Mouse (Mus musculus): Measurements from ENCODE around the gene Shcbp1l. TPM values are rescaled to one million over a fixed set of nuclear protein-coding genes. Genes with fewer than 3 reads are reported as not detected.

The Shcbp1l gene
- total and polyA plus RNA-seq, 3 experiments: 0.06 TPM; not detected in 2

DNA sequence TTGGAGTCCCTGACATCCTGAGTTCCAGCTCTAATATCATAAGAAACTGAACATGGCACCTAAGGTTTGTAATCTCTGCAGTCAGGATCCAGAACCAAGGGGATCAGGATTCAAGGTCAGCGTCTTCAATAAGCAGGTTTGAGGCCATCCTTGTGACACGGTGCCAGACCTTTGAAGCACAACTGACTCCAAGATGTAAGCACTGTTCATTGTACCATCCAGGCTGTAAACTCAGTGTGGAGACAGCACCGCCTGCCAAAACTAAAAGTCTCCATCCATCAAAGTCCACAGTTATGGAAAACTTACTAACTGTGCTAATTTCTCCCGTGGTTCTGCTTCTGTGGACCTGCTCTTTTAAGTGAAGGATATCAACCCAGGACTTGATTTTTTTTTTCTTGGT, 65.0 kb downstream of the Shcbp1l start:
- Histone ChIP-seq H3K27me3 (ENCODE audit: control insufficient read depth, insufficient read depth, low read length) (no peaks in the 10 kb centered on the region), H3K27ac (no peak overlapping the region), H3K36me3 (ENCODE audit: control insufficient read depth, insufficient read depth, low read length) (peaks cover 7% of the 10 kb centered on the region), H3K79me2 (replicated peaks; ENCODE audit: control insufficient read depth, insufficient read depth, low read length) (peaks cover 6% of the 10 kb centered on the region), H3K9ac (ENCODE audit: low read depth, low read length) (no peak overlapping the region), H3K4me3 (no peak overlapping the region), H3K4me1 (ENCODE audit: control insufficient read depth, insufficient read depth, low read length) (peaks cover 4% of the 10 kb centered on the region)
- TF ChIP-seq CTCF (IDR thresholded peaks at IDR 0.05): no peak
- TF ChIP-seq POLR2A (IDR thresholded peaks at IDR 0.05; ENCODE audit: insufficient read depth, low read depth, low read length): no peak
- TF ChIP-seq EP300 (IDR thresholded peaks at IDR 0.05; ENCODE audit: insufficient read depth, low read depth, low read length): no peak
- intact Hi-C loops (cut with DNase I): loop anchor here (5.0 kb wide), 1 partner anchor 252 kb away; the partner anchor contains the start of gene Rgs16
- 83% methylated on average over 4 of the region's 4 CpGs for WGBS
- DNase-seq: no peak

DNA sequence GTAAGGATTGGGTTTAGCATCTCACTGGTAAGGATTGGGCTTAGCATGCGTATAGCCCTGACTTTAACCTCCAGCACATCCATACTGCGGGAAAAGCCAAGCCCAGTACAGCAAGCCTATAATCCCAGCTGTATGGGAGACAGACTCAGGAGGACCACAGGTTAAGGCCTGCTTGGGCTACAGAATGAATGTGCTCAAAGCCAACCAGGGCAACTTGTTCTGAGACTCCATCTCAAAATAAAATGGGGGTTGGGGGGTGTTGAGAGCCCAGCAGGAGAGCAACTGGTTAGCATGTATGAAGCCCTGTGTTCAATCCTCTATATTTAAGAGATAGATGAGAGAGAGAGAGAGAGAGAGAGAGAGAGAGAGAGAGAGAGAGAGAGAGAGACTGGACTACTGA, 66.4 kb downstream of the Shcbp1l start:
- 91% methylated on average over 2 of the region's 2 CpGs for WGBS
- TF ChIP-seq POLR2A (IDR thresholded peaks at IDR 0.05; ENCODE audit: insufficient read depth, low read depth, low read length): no peak
- no peak for TF ChIP-seq CTCF (IDR thresholded peaks at IDR 0.05)
- no peak for TF ChIP-seq EP300 (IDR thresholded peaks at IDR 0.05; ENCODE audit: insufficient read depth, low read depth, low read length)
- Histone ChIP-seq H3K36me3 (ENCODE audit: control insufficient read depth, insufficient read depth, low read length) (peaks cover 1% of the 10 kb centered on the region; the same call in 1 of the 2 replicates), H3K27me3 (ENCODE audit: control insufficient read depth, insufficient read depth, low read length) (no peaks in the 10 kb centered on the region), H3K79me2 (replicated peaks; ENCODE audit: control insufficient read depth, insufficient read depth, low read length) (peaks cover 6% of the 10 kb centered on the region), H3K9ac (ENCODE audit: low read depth, low read length) (no peak overlapping the region), H3K27ac (no peak overlapping the region), H3K4me1 (ENCODE audit: control insufficient read depth, insufficient read depth, low read length) (peaks cover 3% of the 10 kb centered on the region), H3K4me3 (no peak overlapping the region)
- no peak for DNase-seq
- intact Hi-C loops (cut with DNase I): no loop called here

DNA sequence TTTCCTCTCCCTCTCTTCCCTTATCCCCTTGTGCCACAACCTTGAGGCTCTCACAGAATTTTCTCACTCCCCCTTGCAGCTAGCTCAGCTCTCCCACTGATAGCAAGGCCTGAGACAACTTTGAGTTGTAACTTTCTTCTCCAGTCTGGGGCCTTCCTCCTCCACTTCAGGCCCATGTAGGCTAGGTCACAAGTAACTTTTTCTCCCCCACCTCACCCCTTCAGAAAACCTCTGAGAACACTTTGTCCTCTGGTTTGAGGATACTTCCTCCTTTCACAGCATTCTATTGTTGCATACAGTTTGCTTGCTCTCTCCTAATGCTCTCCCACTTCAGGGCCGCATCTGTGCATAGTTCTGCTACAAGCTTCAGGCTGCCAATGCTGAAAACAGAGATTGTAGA, 66.9 kb downstream of the Shcbp1l start:
- Histone ChIP-seq H3K36me3 (ENCODE audit: control insufficient read depth, insufficient read depth, low read length) (no peaks in the 10 kb centered on the region), H3K79me2 (replicated peaks; ENCODE audit: control insufficient read depth, insufficient read depth, low read length) (peaks cover 4% of the 10 kb centered on the region), H3K4me3 (no peak overlapping the region), H3K4me1 (ENCODE audit: control insufficient read depth, insufficient read depth, low read length) (peaks cover 3% of the 10 kb centered on the region; the same call in 1 of the 2 replicates), H3K27ac (no peak overlapping the region), H3K9ac (ENCODE audit: low read depth, low read length) (no peak overlapping the region), H3K27me3 (ENCODE audit: control insufficient read depth, insufficient read depth, low read length) (no peaks in the 10 kb centered on the region)
- 92% methylated on average over 1 of the region's 1 CpGs for WGBS
- intact Hi-C loops (cut with DNase I): no loop called here
- DNase-seq: peak in 1 of 2 experiments; percentile 13
- TF ChIP-seq POLR2A (IDR thresholded peaks at IDR 0.05; ENCODE audit: insufficient read depth, low read depth, low read length) (no peak), CTCF (IDR thresholded peaks at IDR 0.05) (no peak), EP300 (IDR thresholded peaks at IDR 0.05; ENCODE audit: insufficient read depth, low read depth, low read length) (no peak)

DNA sequence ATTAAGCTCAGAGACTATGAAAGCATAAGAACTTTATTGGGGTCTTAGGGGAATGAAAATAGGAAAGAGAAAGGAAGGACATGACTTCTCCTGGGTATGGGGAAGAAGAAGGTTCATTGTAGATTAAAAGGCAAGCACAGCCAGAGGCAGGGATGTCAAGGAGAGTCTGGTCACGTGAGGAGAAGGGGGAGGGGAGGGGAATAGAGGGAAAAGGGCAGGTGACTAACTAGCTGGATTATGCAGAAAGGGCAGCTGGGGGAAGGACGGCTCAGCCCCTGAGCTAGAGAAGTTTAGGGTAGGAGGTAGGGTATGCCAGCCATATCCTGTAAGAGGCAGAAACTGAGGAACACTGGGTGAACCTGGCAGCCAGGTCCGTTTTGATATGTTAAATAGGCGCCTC, 68.4 kb downstream of the Shcbp1l start:
- H3K4me1 ChIP-seq (ENCODE audit: control insufficient read depth, insufficient read depth, low read length): peaks cover 2% of the 10 kb centered on the region; the same call in 1 of the 2 replicates
- H3K79me2 ChIP-seq (replicated peaks; ENCODE audit: control insufficient read depth, insufficient read depth, low read length): no peaks in the 10 kb centered on the region
- H3K27ac ChIP-seq: no peak overlapping the region
- no peaks in the 10 kb centered on the region for H3K27me3 ChIP-seq (ENCODE audit: control insufficient read depth, insufficient read depth, low read length)
- no peak for DNase-seq
- no peaks in the 10 kb centered on the region for H3K36me3 ChIP-seq (ENCODE audit: control insufficient read depth, insufficient read depth, low read length)
- intact Hi-C loops (cut with DNase I): no loop called here
- TF ChIP-seq POLR2A (IDR thresholded peaks at IDR 0.05; ENCODE audit: insufficient read depth, low read depth, low read length) (no peak), CTCF (IDR thresholded peaks at IDR 0.05) (no peak), EP300 (IDR thresholded peaks at IDR 0.05; ENCODE audit: insufficient read depth, low read depth, low read length) (no peak)
- WGBS: 54% methylated on average over 4 of the region's 4 CpGs
- no peak overlapping the region for H3K4me3 ChIP-seq
- H3K9ac ChIP-seq (ENCODE audit: low read depth, low read length): no peak overlapping the region

DNA sequence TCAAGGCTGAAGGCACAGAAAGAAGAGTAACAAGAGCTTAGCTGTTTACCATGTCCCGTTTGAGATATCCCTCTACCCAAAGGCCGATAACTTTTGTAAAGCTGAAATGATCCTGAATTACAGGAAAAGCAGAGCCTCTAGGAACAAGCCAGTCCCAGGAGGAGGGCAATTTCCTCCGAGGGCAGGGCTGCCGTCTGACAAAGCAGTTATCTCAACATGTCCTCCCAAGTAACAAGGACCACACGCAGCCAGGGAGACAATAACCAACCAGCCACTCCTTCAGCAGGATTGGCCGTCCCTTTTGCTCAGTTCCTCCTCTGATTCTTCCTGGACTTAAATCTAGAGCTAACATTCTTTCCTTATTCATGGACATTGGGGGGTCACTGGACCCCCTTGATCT, 69.0 kb downstream of the Shcbp1l start:
- H3K27ac ChIP-seq: no peak overlapping the region
- intact Hi-C loops (cut with DNase I): no loop called here
- TF ChIP-seq CTCF (IDR thresholded peaks at IDR 0.05): no peak
- no peaks in the 10 kb centered on the region for H3K27me3 ChIP-seq (ENCODE audit: control insufficient read depth, insufficient read depth, low read length)
- DNase-seq: no peak
- H3K9ac ChIP-seq (ENCODE audit: low read depth, low read length): no peak overlapping the region
- H3K36me3 ChIP-seq (ENCODE audit: control insufficient read depth, insufficient read depth, low read length): no peaks in the 10 kb centered on the region
- H3K4me1 ChIP-seq (ENCODE audit: control insufficient read depth, insufficient read depth, low read length): peaks cover 2% of the 10 kb centered on the region; the same call in 1 of the 2 replicates
- no peak overlapping the region for H3K4me3 ChIP-seq
- WGBS: 21% methylated on average over 6 of the region's 6 CpGs
- H3K79me2 ChIP-seq (replicated peaks; ENCODE audit: control insufficient read depth, insufficient read depth, low read length): no peaks in the 10 kb centered on the region

DNA sequence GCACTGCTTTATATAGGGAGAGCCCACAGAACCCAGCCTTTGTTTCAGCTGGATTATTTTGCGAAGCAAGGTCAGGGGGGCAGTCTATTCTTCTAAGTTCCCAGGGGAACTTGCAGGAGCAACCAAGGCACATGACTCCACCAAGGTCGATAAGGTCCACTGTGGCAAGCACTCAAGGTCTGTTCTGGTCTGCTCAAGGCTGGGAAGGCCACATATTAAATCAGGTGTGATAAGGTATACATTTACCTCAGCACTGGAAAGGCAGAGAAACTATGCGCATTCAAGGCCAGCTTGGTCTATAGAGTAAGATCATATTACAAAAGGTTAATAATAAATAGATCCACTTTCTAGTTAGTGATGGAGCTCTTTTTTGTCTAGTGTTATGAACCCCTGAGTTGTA, 71.1 kb downstream of the Shcbp1l start:
- Histone ChIP-seq H3K27me3 (ENCODE audit: control insufficient read depth, insufficient read depth, low read length) (no peaks in the 10 kb centered on the region), H3K27ac (no peak overlapping the region), H3K36me3 (ENCODE audit: control insufficient read depth, insufficient read depth, low read length) (no peaks in the 10 kb centered on the region), H3K4me1 (ENCODE audit: control insufficient read depth, insufficient read depth, low read length) (peaks cover 2% of the 10 kb centered on the region; the same call in 1 of the 2 replicates), H3K4me3 (no peak overlapping the region), H3K79me2 (replicated peaks; ENCODE audit: control insufficient read depth, insufficient read depth, low read length) (no peaks in the 10 kb centered on the region), H3K9ac (ENCODE audit: low read depth, low read length) (no peak overlapping the region)
- DNase-seq: no peak
- intact Hi-C loops (cut with DNase I): no loop called here
- TF ChIP-seq POLR2A (IDR thresholded peaks at IDR 0.05; ENCODE audit: insufficient read depth, low read depth, low read length): no peak
- no peak for TF ChIP-seq EP300 (IDR thresholded peaks at IDR 0.05; ENCODE audit: insufficient read depth, low read depth, low read length)
- no peak for TF ChIP-seq CTCF (IDR thresholded peaks at IDR 0.05)
- 67% methylated on average over 3 of the region's 3 CpGs for WGBS

All from heart, adult 2 months (tissue).